Mouse (Mus musculus): ENCODE measurements around the gene Abca14. TPM values are rescaled to one million over a fixed set of nuclear protein-coding genes. Genes with fewer than 3 reads are reported as not detected.

Abca14 gene
- polyA plus RNA-seq (2012; rRNA removed) (0.06 TPM in 1 of 2 replicates, not detected in the other), polyA plus RNA-seq (2014; fragmentation: Nextera tagmentation; extraction: Ambion mirVana) (not detected in 2 replicates)

GRCm38 (mm10) chr7:120203789-120204188 is at the start of gene Abca14:
Gene Abca14 (plus strand): TSS chr7:120203961.
- peaks cover 16% of the 10 kb centered on the region for H3K27me3 ChIP-seq (ENCODE audit: control insufficient read depth, insufficient read depth, low read length)
- H3K27ac ChIP-seq (replicated peaks; ENCODE audit: low read depth, low read length) = no peak within 1 kb of the TSS
- peaks cover 4% of the 10 kb centered on the region; the same call in 1 of the 2 replicates for H3K4me1 ChIP-seq (ENCODE audit: control insufficient read depth, insufficient read depth, low read length)
- TF ChIP-seq POLR2A (IDR thresholded peaks at IDR 0.05; ENCODE audit: borderline replicate concordance, extremely low read depth, insufficient read depth, insufficient read length) = no peak
- ATAC-seq (ENCODE audit: low FRiP score, low read depth) (peak; percentile 70), DNase-seq (ENCODE audit: low spot score) (peak; percentile 78)
- H3K9me3 ChIP-seq (ENCODE audit: control insufficient read depth, low read length) = no peaks in the 10 kb centered on the region
- H3K4me2 ChIP-seq (replicated peaks; ENCODE audit: low read depth, low read length, severe bottlenecking) = no peak within 1 kb of the TSS; the same call in 1 of the 2 replicates
- H3K36me3 ChIP-seq (ENCODE audit: control insufficient read depth, insufficient read depth, low read length) = no peaks in the 10 kb centered on the region
- H3K9ac ChIP-seq (ENCODE audit: low read depth, low read length, severe bottlenecking) = no peak within 1 kb of the TSS
- 6% methylated on average over 26 of the region's 26 CpGs for WGBS
- H3K4me3 ChIP-seq (replicated peaks; ENCODE audit: low read length) = no peak within 1 kb of the TSS

GRCm38 (mm10) chr7:120156841-120157409 is 46.8 kb upstream of the Abca14 start:
- no peak for TF ChIP-seq POLR2A (IDR thresholded peaks at IDR 0.05; ENCODE audit: borderline replicate concordance, extremely low read depth, insufficient read depth, insufficient read length)
- WGBS = 11% methylated on average over 2 of the region's 2 CpGs
- Histone ChIP-seq H3K27me3 (ENCODE audit: control insufficient read depth, insufficient read depth, low read length) (no peaks in the 10 kb centered on the region), H3K4me3 (replicated peaks; ENCODE audit: low read length) (no peak overlapping the region), H3K4me2 (replicated peaks; ENCODE audit: low read depth, low read length, severe bottlenecking) (no peak overlapping the region), H3K9ac (ENCODE audit: low read depth, low read length, severe bottlenecking) (no peak overlapping the region), H3K36me3 (ENCODE audit: control insufficient read depth, insufficient read depth, low read length) (no peaks in the 10 kb centered on the region), H3K9me3 (ENCODE audit: control insufficient read depth, low read length) (no peaks in the 10 kb centered on the region), H3K27ac (replicated peaks; ENCODE audit: low read depth, low read length) (no peak overlapping the region), H3K4me1 (ENCODE audit: control insufficient read depth, insufficient read depth, low read length) (no peaks in the 10 kb centered on the region)
- no peak for DNase-seq (ENCODE audit: low spot score)
- ATAC-seq (ENCODE audit: low FRiP score, low read depth) = no peak

- Histone ChIP-seq H3K36me3 (ENCODE audit: control insufficient read depth, insufficient read depth, low read length) (no peaks in the 10 kb centered on the region), H3K4me2 (replicated peaks; ENCODE audit: low read depth, low read length, severe bottlenecking) (no peak overlapping the region), H3K9ac (ENCODE audit: low read depth, low read length, severe bottlenecking) (no peak overlapping the region), H3K4me3 (replicated peaks; ENCODE audit: low read length) (no peak overlapping the region), H3K27ac (replicated peaks; ENCODE audit: low read depth, low read length) (no peak overlapping the region), H3K9me3 (ENCODE audit: control insufficient read depth, low read length) (no peaks in the 10 kb centered on the region), H3K4me1 (ENCODE audit: control insufficient read depth, insufficient read depth, low read length) (no peaks in the 10 kb centered on the region), H3K27me3 (ENCODE audit: control insufficient read depth, insufficient read depth, low read length) (no peaks in the 10 kb centered on the region)
- ATAC-seq (ENCODE audit: low FRiP score, low read depth) (no peak), DNase-seq (ENCODE audit: low spot score) (no peak)
- no peak for TF ChIP-seq POLR2A (IDR thresholded peaks at IDR 0.05; ENCODE audit: borderline replicate concordance, extremely low read depth, insufficient read depth, insufficient read length)
- WGBS = 28% methylated on average over 5 of the region's 5 CpGs
Observed at GRCm38 (mm10) chr7:120157575-120158061, 46.1 kb upstream of the Abca14 start.

GRCm38 (mm10) chr7:120158121-120158613 is 45.6 kb upstream of the Abca14 start:
- H3K27me3 ChIP-seq (ENCODE audit: control insufficient read depth, insufficient read depth, low read length) = no peaks in the 10 kb centered on the region
- DNase-seq (ENCODE audit: low spot score) (no peak), ATAC-seq (ENCODE audit: low FRiP score, low read depth) (no peak)
- no peak for TF ChIP-seq POLR2A (IDR thresholded peaks at IDR 0.05; ENCODE audit: borderline replicate concordance, extremely low read depth, insufficient read depth, insufficient read length)
- H3K36me3 ChIP-seq (ENCODE audit: control insufficient read depth, insufficient read depth, low read length) = no peaks in the 10 kb centered on the region
- H3K9me3 ChIP-seq (ENCODE audit: control insufficient read depth, low read length) = no peaks in the 10 kb centered on the region
- H3K27ac ChIP-seq (replicated peaks; ENCODE audit: low read depth, low read length) = no peak overlapping the region
- no peak overlapping the region for H3K4me2 ChIP-seq (replicated peaks; ENCODE audit: low read depth, low read length, severe bottlenecking)
- no peaks in the 10 kb centered on the region for H3K4me1 ChIP-seq (ENCODE audit: control insufficient read depth, insufficient read depth, low read length)
- WGBS = 33% methylated on average over 4 of the region's 4 CpGs
- H3K9ac ChIP-seq (ENCODE audit: low read depth, low read length, severe bottlenecking) = no peak overlapping the region
- no peak overlapping the region for H3K4me3 ChIP-seq (replicated peaks; ENCODE audit: low read length)

DNA sequence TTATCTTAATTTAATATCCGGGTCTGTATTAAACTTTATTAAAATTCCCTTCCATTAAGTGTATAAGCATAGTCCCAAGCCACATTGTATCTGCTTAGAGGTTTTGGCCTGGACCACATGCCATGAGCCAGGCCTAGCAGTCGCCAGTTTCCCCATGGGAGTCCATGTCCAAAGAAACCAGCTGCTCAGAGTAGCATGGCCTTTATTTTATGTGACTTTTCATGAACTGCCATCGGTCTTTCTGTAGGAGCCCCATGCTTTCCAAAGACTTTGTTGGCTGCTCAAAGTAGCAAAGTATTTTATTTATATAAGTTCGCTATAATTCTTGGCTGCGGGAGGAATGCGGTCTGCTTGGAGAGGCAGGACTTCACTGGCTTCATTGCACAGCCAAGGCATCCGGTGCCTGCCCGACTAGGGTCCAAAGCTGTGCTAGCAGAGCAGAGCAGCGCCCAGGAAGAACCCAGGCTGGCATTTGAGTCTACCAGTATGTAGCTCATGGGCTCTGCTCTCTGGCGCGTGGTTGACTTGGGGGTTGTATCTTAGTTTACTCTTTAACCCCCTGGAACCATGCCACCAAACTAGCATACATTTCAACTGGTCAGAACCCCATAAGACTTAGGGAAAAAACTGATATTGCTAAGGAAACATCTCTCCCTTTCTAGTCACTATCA is 40.0 kb upstream of the Abca14 start:
- no peak overlapping the region for H3K27ac ChIP-seq (replicated peaks; ENCODE audit: low read depth, low read length)
- 80% methylated on average over 11 of the region's 11 CpGs for WGBS
- no peak for TF ChIP-seq POLR2A (IDR thresholded peaks at IDR 0.05; ENCODE audit: borderline replicate concordance, extremely low read depth, insufficient read depth, insufficient read length)

More for the DNA sequence above, 40.0 kb upstream of the Abca14 start:
- no peak overlapping the region for H3K9ac ChIP-seq (ENCODE audit: low read depth, low read length, severe bottlenecking)
- H3K27me3 ChIP-seq (ENCODE audit: control insufficient read depth, insufficient read depth, low read length) = no peaks in the 10 kb centered on the region
- H3K36me3 ChIP-seq (ENCODE audit: control insufficient read depth, insufficient read depth, low read length) = no peaks in the 10 kb centered on the region
- no peaks in the 10 kb centered on the region for H3K4me1 ChIP-seq (ENCODE audit: control insufficient read depth, insufficient read depth, low read length)
- H3K9me3 ChIP-seq (ENCODE audit: control insufficient read depth, low read length) = no peaks in the 10 kb centered on the region
- no peak overlapping the region for H3K4me3 ChIP-seq (replicated peaks; ENCODE audit: low read length)
- H3K4me2 ChIP-seq (replicated peaks; ENCODE audit: low read depth, low read length, severe bottlenecking) = no peak overlapping the region
- DNase-seq (ENCODE audit: low spot score) (no peak), ATAC-seq (ENCODE audit: low FRiP score, low read depth) (no peak)

Measured in limb, embryonic 14.5 days (tissue).